In the genomic region with DNA sequence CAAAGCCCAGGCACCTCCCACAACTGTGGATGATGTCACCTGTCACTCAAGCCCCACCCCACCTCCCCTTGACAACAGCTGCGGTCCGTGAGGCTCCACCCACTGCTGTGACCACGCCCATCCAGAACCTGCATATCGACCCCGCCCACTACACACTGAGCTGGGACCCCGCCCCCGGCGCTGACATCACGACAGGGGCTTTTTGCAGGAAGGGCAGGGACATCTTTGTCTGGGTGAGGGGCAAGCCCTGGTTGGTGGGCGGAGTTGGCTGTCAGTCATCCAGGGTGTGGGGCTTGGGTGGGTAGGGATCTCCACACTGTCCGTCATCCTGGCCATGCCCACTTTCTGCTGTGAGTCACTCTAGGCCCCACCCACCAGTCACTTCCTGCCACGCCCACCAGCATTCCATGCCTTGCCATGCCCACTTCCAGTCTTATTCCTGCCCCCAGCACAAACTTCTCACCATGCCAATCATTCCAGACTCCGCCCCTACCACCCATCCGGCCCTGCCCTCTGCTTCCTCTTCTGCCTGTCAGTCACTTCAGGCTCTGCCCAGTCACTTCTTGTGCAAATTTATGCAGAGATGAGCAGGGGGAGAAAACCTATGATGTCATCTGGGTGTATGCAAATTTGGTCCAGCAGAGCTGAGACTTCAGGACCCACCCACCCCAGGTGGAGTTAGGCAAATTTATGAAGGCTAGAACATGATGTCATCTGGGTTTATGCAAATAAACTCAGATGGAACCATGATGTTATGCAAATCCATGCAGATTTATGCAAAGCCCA, we compare ENCODE assay signal across 11 mouse cellular contexts. TPM values are rescaled to one million over a fixed set of nuclear protein-coding genes. Genes with fewer than 3 reads are reported as not detected.
DNase-seq lines count a peak whose midpoint lies in the region; ATAC-seq and TF ChIP-seq lines count a peak whose summit lies in the region.
"Had no signal": no experiment of that assay in that cellular context is flagged by ENCODE, and none has a peak within 500 bp of the region (broad histone marks: within the 10 kb centered on the region; RNA-seq: fewer than 3 reads in every experiment).

No protein-coding gene starts in this region.

- no peak overlapping the region for H3K4me3 ChIP-seq in heart, adult 2 months
- H3K4me3 ChIP-seq in heart, embryonic 11.5 days (ENCODE audit: low read depth, low read length): no peak overlapping the region
- no peak overlapping the region for H3K4me3 ChIP-seq in liver, postnatal 0 days (ENCODE audit: low read depth, low read length)
- H3K4me3 ChIP-seq: liver, embryonic 15.5 days had no signal

- H3K27ac ChIP-seq in heart, adult 2 months: no peak overlapping the region
- H3K27ac ChIP-seq in heart, embryonic 11.5 days (ENCODE audit: low read depth, low read length): no peak overlapping the region
- no peak overlapping the region for H3K27ac ChIP-seq in liver, postnatal 0 days (ENCODE audit: low read depth)
- H3K27ac ChIP-seq: liver, embryonic 15.5 days had no signal

- peaks cover 54% of the 10 kb centered on the region for H3K9me3 ChIP-seq in heart, embryonic 11.5 days (replicated peaks; ENCODE audit: control insufficient read depth, low read length)
- H3K9me3 ChIP-seq in liver, postnatal 0 days (ENCODE audit: low read length): peaks cover 50% of the 10 kb centered on the region

- peak; percentile 19 to 30 for DNase-seq in heart, adult 2 months
- peak; percentile 46 for DNase-seq in 3T3-L1 (ENCODE audit: low read depth, low spot score)
- peak; percentile 56 for DNase-seq in Muller cell, postnatal 12 days (ENCODE audit: inconsistent ontology term)
- DNase-seq in liver, postnatal 0 days: peak; percentile 51
- peak; percentile 36 for DNase-seq in right cerebral cortex, postnatal 25 days
- DNase-seq in ovary, postnatal 14 days (ENCODE audit: low spot score): no peak

- H3K36me3 ChIP-seq in heart, adult 2 months (ENCODE audit: control insufficient read depth, insufficient read depth, low read length): no peaks in the 10 kb centered on the region
- H3K36me3 ChIP-seq in heart, embryonic 11.5 days (ENCODE audit: control insufficient read depth, insufficient read depth, low read length): peaks cover 11% of the 10 kb centered on the region
- no peaks in the 10 kb centered on the region for H3K36me3 ChIP-seq in liver, postnatal 0 days (replicated peaks; ENCODE audit: insufficient read depth, low read length)

- no peak overlapping the region for H3K4me2 ChIP-seq in heart, embryonic 11.5 days
- H3K4me2 ChIP-seq in liver, postnatal 0 days (ENCODE audit: low read depth, low read length): no peak overlapping the region
- H3K4me2 ChIP-seq: liver, embryonic 15.5 days had no signal

- no peaks in the 10 kb centered on the region for H3K27me3 ChIP-seq in heart, adult 2 months (ENCODE audit: control insufficient read depth, insufficient read depth, low read length)
- H3K27me3 ChIP-seq in heart, embryonic 11.5 days (ENCODE audit: control insufficient read depth, insufficient read depth, low read length): no peaks in the 10 kb centered on the region
- H3K27me3 ChIP-seq in liver, postnatal 0 days (ENCODE audit: insufficient read depth, low read length): no peaks in the 10 kb centered on the region
- H3K27me3 ChIP-seq: liver, embryonic 15.5 days had no signal

- TF ChIP-seq POLR2A in heart, adult 2 months (IDR thresholded peaks at IDR 0.05; ENCODE audit: insufficient read depth, low read depth, low read length): no peak

- no peak for TF ChIP-seq CTCF in heart, adult 2 months (IDR thresholded peaks at IDR 0.05)
- TF ChIP-seq CTCF in liver, postnatal 0 days (IDR thresholded peaks at IDR 0.05; ENCODE audit: low read depth): no peak

- TF ChIP-seq EP300 in heart, adult 2 months (IDR thresholded peaks at IDR 0.05; ENCODE audit: insufficient read depth, low read depth, low read length): no peak
- TF ChIP-seq EP300 in liver, postnatal 0 days (IDR thresholded peaks at IDR 0.05; ENCODE audit: low read depth): no peak

- intact Hi-C loops in heart, adult 2 months (cut with DNase I): loop anchor here (10.0 kb wide), 3 partner anchors 223 to 517 kb away; a partner anchor contains a TSS

- ATAC-seq in heart, embryonic 11.5 days (replicated peaks; ENCODE audit: insufficient number of reproducible peaks, low FRiP score, low TSS enrichment): no peak
- ATAC-seq in frontal cortex, adult (ENCODE audit: low TSS enrichment): peak; percentile 51
- peak; percentile 5; the same call in 1 of the 2 replicates for ATAC-seq in liver, postnatal 0 days

- no peaks in the 10 kb centered on the region for H3K79me2 ChIP-seq in heart, adult 2 months (replicated peaks; ENCODE audit: control insufficient read depth, insufficient read depth, low read length)

- WGBS in heart, adult 2 months: 94% methylated on average over 14 of the region's 14 CpGs
- 92% methylated on average over 14 of the region's 14 CpGs for WGBS in heart, embryonic 11.5 days (ENCODE audit: insufficient replicate concordance)
- 89% methylated on average over 14 of the region's 14 CpGs for WGBS in liver, postnatal 0 days (ENCODE audit: insufficient replicate concordance)

- no peaks in the 10 kb centered on the region for H3K4me1 ChIP-seq in heart, adult 2 months (ENCODE audit: control insufficient read depth, insufficient read depth, low read length)
- no peaks in the 10 kb centered on the region for H3K4me1 ChIP-seq in heart, embryonic 11.5 days (ENCODE audit: control insufficient read depth, insufficient read depth, low read length)
- H3K4me1 ChIP-seq in liver, postnatal 0 days (ENCODE audit: insufficient read depth): no peaks in the 10 kb centered on the region

- no peak overlapping the region for H3K9ac ChIP-seq in heart, adult 2 months (ENCODE audit: low read depth, low read length)
- no peak overlapping the region for H3K9ac ChIP-seq in heart, embryonic 11.5 days (ENCODE audit: low read depth, low read length)
- H3K9ac ChIP-seq in liver, postnatal 0 days (replicated peaks): no peak overlapping the region
- H3K9ac ChIP-seq: liver, embryonic 15.5 days had no signal

RNA-seq across cellular contexts. Expression of a gene that starts 2.0 kb away (rescaled TPM):
- total RNA-seq in heart, adult 2 months (2021): 1 to 10 TPM; 2.6 to 3.7 TPM
- polyA plus RNA-seq in heart, adult 2 months (2012; rRNA removed): 9.9 and 18.4 TPM in 2 replicates
- 4.3 and 5.7 TPM in 2 replicates for polyA plus RNA-seq in heart, embryonic 11.5 days (2014; fragmentation: Nextera tagmentation; extraction: Ambion mirVana)
- 2.9 and 3.2 TPM in 2 replicates for polyA plus RNA-seq in liver, postnatal 0 days (2015; fragmentation: Nextera tagmentation; extraction: Ambion mirVana)

RNA-seq across cellular contexts. Expression of a gene that starts 25.4 kb away (rescaled TPM):
- total RNA-seq in heart, adult 2 months (2021): not detected
- polyA plus RNA-seq in heart, adult 2 months (2012; rRNA removed): not detected in 2 replicates
- not detected in 2 replicates for polyA plus RNA-seq in heart, embryonic 11.5 days (2014; fragmentation: Nextera tagmentation; extraction: Ambion mirVana)
- polyA plus RNA-seq in liver, postnatal 0 days (2015; fragmentation: Nextera tagmentation; extraction: Ambion mirVana): not detected in 2 replicates
- total RNA-seq: adrenal gland, postnatal 36 days had no signal
- polyA plus RNA-seq: gonadal fat pad, adult 2 months; liver, embryonic 15.5 days had no signal

RNA-seq across cellular contexts. Expression of a gene that starts 53.1 kb away (rescaled TPM):
- total RNA-seq in heart, adult 2 months (2021): not detected
- polyA plus RNA-seq in heart, adult 2 months (2012; rRNA removed): not detected in 2 replicates
- not detected in 2 replicates for polyA plus RNA-seq in heart, embryonic 11.5 days (2014; fragmentation: Nextera tagmentation; extraction: Ambion mirVana)
- polyA plus RNA-seq in liver, postnatal 0 days (2015; fragmentation: Nextera tagmentation; extraction: Ambion mirVana): not detected in 2 replicates
- total RNA-seq: adrenal gland, postnatal 36 days had no signal
- polyA plus RNA-seq: gonadal fat pad, adult 2 months; liver, embryonic 15.5 days had no signal
